Mouse (Mus musculus) heart, postnatal 0 days (tissue): ENCODE data around the gene Gm26920. TPM values are rescaled to one million over a fixed set of nuclear protein-coding genes. Genes with fewer than 3 reads are reported as not detected.
A peak's percentile ranks its signal among the peaks of the same experiment; 100 is the strongest.

Experiments
- ATAC-seq: fragments of 200-750 bp; cut with Nextera tagmentation; 2 replicates; pipeline ENCODE4 v1.8.0; 2017; ENCODE audit warnings: low read depth, moderate number of reproducible peaks, moderate library complexity; ENCODE audit not compliant: insufficient read depth
- DNase-seq: peaks from one replicate; pipeline ENCODE4 v3.0.0-alpha.2; 2016; ENCODE audit warnings: low spot score
- H3K27ac ChIP-seq: fragments of 300-500 bp; sonication (generic); 2 replicates; pipeline ENCODE4 v1.5.1; 2014; ENCODE audit warnings: low read depth, mild to moderate bottlenecking
- H3K27me3 ChIP-seq: fragments of 300-500 bp; sonication (generic); 2 replicates; pipeline ENCODE4 v1.6.1; 2014; ENCODE audit warnings: low read length, mixed read lengths; ENCODE audit not compliant: control insufficient read depth, insufficient read depth
- H3K36me3 ChIP-seq: fragments of 300-500 bp; sonication (generic); replicated peaks from 2 replicates; pipeline ENCODE4 v1.6.1; 2014; ENCODE audit warnings: low read length, mixed read lengths; ENCODE audit not compliant: control insufficient read depth, insufficient read depth
- H3K4me1 ChIP-seq: fragments of 300-500 bp; sonication (generic); 2 replicates; pipeline ENCODE4 v1.6.1; 2014; ENCODE audit warnings: antibody characterized with exemption; ENCODE audit not compliant: control insufficient read depth, insufficient read depth
- H3K4me2 ChIP-seq: fragments of 300-500 bp; sonication (generic); 2 replicates; pipeline ENCODE4 v1.6.1; 2014; ENCODE audit warnings: low read depth, mild to moderate bottlenecking, low read length, moderate library complexity
- H3K4me3 ChIP-seq: fragments of 300-500 bp; sonication (generic); 2 replicates; pipeline ENCODE4 v1.5.1; 2014; ENCODE audit warnings: low read depth, low read length
- H3K9ac ChIP-seq: fragments of 300-500 bp; sonication (generic); replicated peaks from 2 replicates; pipeline ENCODE4 v1.6.1; 2014; ENCODE audit warnings: low read depth, low read length, mixed read lengths
- H3K9me3 ChIP-seq: fragments of 300-500 bp; sonication (generic); replicated peaks from 2 replicates; pipeline ENCODE4 v1.6.1; 2016; ENCODE audit warnings: low read length; ENCODE audit not compliant: control insufficient read depth
- CTCF ChIP-seq: IDR thresholded peaks from 2 replicates; pipeline ENCODE4 v1.5.1; 2016; ENCODE audit warnings: antibody characterized with exemption, control low read depth, low read depth
- EP300 ChIP-seq: IDR thresholded peaks from 2 replicates; pipeline ENCODE4 v1.6.1; 2016; ENCODE audit warnings: antibody characterized with exemption, low read depth
- WGBS: fragments of 180-500 bp; shearing (Covaris S2); extraction: QIAGEN DNeasy Blood & Tissue Kit; methylation state at CpG from one replicate; pipeline ENCODE4 v1.1.7; 2014; 5-methylcytosine and 5-hydroxymethylcytosine counted together
- polyA plus RNA-seq: library from polyadenylated mRNA; unstranded; fragments of >200 nt; fragmentation: Nextera tagmentation; extraction: Ambion mirVana; gene quantifications from 2 replicates; pipeline ENCODE4 v1.2.1, GENCODE M21; 2015
- total RNA-seq: library from RNA; depleted of rRNA; stranded (reverse); fragments of >200 nt; gene quantifications from 2 replicates; pipeline ENCODE4 v1.2.3, GENCODE M21; 2014; ENCODE audit warnings: low replicate concordance

Gm26920 gene
- total and polyA plus RNA-seq, 2 experiments from 2014 or later: 0.18 TPM; not detected in 1

DNA sequence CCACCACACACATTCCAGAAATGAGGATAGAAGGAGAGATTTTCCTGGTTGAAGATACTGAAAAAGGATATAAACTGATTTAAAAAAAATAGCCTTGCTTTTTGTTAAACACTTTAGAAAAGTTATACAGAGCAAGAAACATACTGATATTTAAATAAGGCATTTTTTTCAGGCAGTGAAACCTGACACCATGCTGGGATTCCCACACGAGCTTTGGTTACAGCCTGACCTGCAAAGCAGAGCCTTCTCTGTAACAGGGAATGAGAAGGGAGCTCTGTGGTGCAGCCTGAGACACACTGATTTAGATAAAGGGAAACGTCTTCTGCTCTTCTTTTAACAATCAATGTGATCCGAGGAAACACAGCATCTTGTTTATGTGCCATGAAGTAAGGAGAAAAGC, 36.6 kb downstream of the Gm26920 start:
- ATAC-seq (no peak), DNase-seq (no peak)
- Histone ChIP-seq H3K4me2 (no peak overlapping the region), H3K27ac (no peak overlapping the region), H3K27me3 (no peaks in the 10 kb centered on the region), H3K4me1 (peaks cover 6% of the 10 kb centered on the region; the same call in 1 of the 2 replicates), H3K4me3 (no peak overlapping the region), H3K36me3 (peaks cover 14% of the 10 kb centered on the region), H3K9me3 (no peaks in the 10 kb centered on the region), H3K9ac (no peak overlapping the region)
- 4% methylated on average over 3 of the region's 3 CpGs for WGBS
- no peak for TF ChIP-seq CTCF
- TF ChIP-seq EP300: no peak

- DNase-seq: peak; percentile 82
- Histone ChIP-seq H3K36me3 (peaks cover under 1% of the 10 kb centered on the region; the same call in 1 of the 2 replicates), H3K9me3 (no peaks in the 10 kb centered on the region), H3K27me3 (no peaks in the 10 kb centered on the region), H3K27ac (peak within 1 kb of the TSS; percentile 56), H3K4me1 (peaks cover 6% of the 10 kb centered on the region; the same call in 1 of the 2 replicates), H3K4me3 (peak within 1 kb of the TSS; percentile 74), H3K4me2 (peak within 1 kb of the TSS; percentile 97), H3K9ac (peak within 1 kb of the TSS; percentile 45; the same call in 1 of the 2 replicates)
- TF ChIP-seq EP300: no peak
- ATAC-seq: peak; percentile 97
- under 1% methylated on average over 40 of the region's 40 CpGs for WGBS
Observed at GRCm38 (mm10) chr7:30050882-30051548, 39.2 kb downstream of the Gm26920 start, which contains the start of gene Zfp14. Gene Zfp14 (minus strand): TSS chr7:30051380.

DNA sequence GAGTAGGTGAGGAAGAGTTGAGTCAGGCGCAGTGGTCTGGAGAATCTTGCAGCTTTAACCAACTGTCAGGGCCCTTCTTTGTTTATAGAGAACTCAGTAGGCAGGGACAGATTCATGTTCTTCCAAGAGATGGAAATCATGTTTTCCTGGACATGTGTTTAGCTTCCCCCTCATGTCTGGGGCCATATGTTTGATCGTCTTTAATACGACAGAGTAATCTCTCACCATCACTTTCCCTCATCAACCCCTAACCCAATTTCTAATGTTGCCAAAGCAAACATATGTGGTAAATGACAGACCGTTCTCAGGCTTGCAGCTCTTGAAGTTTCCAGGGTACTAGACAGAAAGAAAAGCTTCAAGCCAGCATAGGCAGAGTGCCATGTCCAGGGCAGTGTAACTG, 42.1 kb downstream of the Gm26920 start:
- no peak overlapping the region for H3K4me3 ChIP-seq
- ATAC-seq (no peak), DNase-seq (no peak)
- H3K9me3 ChIP-seq: no peaks in the 10 kb centered on the region
- H3K4me2 ChIP-seq: no peak overlapping the region
- TF ChIP-seq CTCF (no peak), EP300 (no peak)
- H3K4me1 ChIP-seq: peaks cover 6% of the 10 kb centered on the region; the same call in 1 of the 2 replicates
- H3K27me3 ChIP-seq: no peaks in the 10 kb centered on the region
- no peaks in the 10 kb centered on the region for H3K36me3 ChIP-seq
- WGBS: 60% methylated on average over 4 of the region's 4 CpGs
- H3K27ac ChIP-seq: no peak overlapping the region
- H3K9ac ChIP-seq: no peak overlapping the region

GRCm38 (mm10) chr7:30044354-30044753, 45.9 kb downstream of the Gm26920 start:
- no peak for DNase-seq
- no peak for TF ChIP-seq EP300
- TF ChIP-seq CTCF: no peak
- H3K9ac ChIP-seq: no peak overlapping the region
- H3K27me3 ChIP-seq: no peaks in the 10 kb centered on the region
- H3K36me3 ChIP-seq: no peaks in the 10 kb centered on the region
- no peak overlapping the region for H3K4me2 ChIP-seq
- WGBS: 55% methylated on average over 9 of the region's 9 CpGs
- H3K4me3 ChIP-seq: no peak overlapping the region
- no peak overlapping the region for H3K27ac ChIP-seq
- H3K9me3 ChIP-seq: no peaks in the 10 kb centered on the region
- no peak for ATAC-seq
- H3K4me1 ChIP-seq: no peaks in the 10 kb centered on the region

DNA sequence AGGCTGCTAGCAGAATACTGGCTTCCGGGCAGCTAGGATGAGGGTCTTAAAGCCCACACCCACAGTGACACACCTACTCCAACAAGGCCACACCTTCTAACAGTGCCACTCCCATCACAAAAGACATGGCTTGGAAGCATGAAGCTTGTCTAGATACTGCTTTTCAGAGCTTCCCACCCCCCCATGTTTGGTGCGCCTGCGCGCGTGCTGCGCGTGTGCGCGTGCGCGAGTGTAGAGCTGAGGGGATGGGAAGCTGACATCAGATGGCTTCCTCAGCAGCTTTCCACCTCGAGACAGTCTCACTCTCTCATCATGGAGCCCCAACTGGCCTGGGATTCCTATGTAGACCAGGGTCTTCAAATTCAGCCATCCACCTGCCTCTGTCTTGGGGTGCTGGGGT, 55.9 kb downstream of the Gm26920 start:
- Histone ChIP-seq H3K4me1 (no peaks in the 10 kb centered on the region), H3K9me3 (no peaks in the 10 kb centered on the region), H3K9ac (no peak overlapping the region), H3K27me3 (no peaks in the 10 kb centered on the region), H3K4me3 (no peak overlapping the region), H3K27ac (no peak overlapping the region), H3K4me2 (no peak overlapping the region), H3K36me3 (peaks cover 20% of the 10 kb centered on the region)
- TF ChIP-seq CTCF (no peak), EP300 (no peak)
- ATAC-seq (no peak), DNase-seq (no peak)
- 87% methylated on average over 12 of the region's 12 CpGs for WGBS

DNA sequence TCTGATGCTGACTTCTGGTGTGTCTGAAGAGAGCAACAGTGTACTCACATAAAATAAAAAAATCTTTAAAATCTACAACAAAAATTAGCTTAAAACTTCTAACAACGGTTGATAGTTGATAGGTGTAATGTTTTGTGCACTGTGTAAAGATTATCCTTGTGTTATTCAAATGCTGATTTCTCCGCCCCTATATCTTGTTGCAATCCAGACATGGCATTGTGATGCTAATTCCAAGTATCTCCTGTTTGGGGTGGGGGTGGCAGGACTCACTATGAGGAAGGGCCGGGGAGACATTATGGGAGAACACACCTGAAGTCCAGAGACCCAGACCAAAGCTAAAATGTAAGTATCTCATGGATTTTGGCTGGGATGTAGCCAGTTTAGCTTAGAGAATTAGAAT, 58.8 kb downstream of the Gm26920 start:
- WGBS: 80% methylated on average over 3 of the region's 3 CpGs
- Histone ChIP-seq H3K36me3 (peaks cover 11% of the 10 kb centered on the region), H3K4me3 (no peak overlapping the region)

More for the DNA sequence above, 58.8 kb downstream of the Gm26920 start:
- H3K27me3 ChIP-seq: no peaks in the 10 kb centered on the region
- TF ChIP-seq CTCF: no peak
- TF ChIP-seq EP300: no peak
- DNase-seq: no peak
- H3K9ac ChIP-seq: no peak overlapping the region
- no peak overlapping the region for H3K27ac ChIP-seq
- H3K4me2 ChIP-seq: no peak overlapping the region
- no peaks in the 10 kb centered on the region for H3K9me3 ChIP-seq
- ATAC-seq: no peak
- no peaks in the 10 kb centered on the region for H3K4me1 ChIP-seq
